Mouse (Mus musculus) lung, postnatal 4 days (tissue): Measurements from ENCODE around the gene Syngr1.

Experiments
- DNase-seq, 2 experiments: peaks; one replicate each; pipeline ENCODE4 v3.0.0; 2021

The Syngr1 gene

DNA sequence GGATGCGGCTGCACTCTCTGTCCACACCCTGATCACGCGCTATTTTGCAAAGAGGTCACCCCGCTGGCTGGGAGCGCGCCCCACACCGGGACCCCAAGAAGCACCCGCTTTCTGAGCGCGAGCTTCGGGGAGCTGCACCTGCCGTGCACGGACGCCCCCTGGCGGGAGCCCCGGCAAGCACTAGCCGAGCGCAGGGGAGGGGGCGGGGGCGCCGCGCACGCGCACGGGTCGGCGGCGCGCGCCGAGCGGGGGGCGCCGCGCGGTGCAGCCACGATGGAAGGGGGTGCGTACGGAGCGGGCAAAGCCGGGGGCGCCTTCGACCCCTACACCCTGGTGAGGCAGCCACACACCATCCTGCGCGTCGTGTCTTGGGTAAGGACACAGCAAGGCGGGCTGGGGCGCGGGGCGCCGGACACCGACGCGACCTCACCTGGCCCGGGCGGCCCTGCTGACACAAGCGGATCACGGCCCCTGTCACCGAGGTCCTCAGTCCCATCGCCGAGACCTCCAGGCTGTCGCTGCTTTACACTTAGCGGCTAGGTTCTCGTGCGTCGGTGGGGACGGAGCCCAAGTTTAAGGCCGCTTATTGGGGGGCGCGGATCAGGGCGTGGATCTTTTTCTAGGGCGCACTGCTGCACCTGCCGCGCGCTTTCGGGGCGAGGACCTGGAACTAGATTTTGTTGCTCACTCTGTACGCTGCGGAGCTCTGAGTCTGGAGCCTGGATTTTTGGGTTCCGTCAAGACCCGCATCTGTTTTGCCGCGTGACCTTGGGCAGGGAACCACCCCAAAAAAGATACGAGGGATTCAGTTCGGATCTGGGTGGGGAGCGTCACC lies at the start of gene Syngr1, which contains the start of gene Rpl3:
Gene Syngr1 (plus strand): TSS at position 214 of the 835 bp plus-strand sequence.
Gene Rpl3 (minus strand): TSS at position 748 of the 835 bp plus-strand sequence.
- DNase-seq = peak; percentile 75 to 80

DNA sequence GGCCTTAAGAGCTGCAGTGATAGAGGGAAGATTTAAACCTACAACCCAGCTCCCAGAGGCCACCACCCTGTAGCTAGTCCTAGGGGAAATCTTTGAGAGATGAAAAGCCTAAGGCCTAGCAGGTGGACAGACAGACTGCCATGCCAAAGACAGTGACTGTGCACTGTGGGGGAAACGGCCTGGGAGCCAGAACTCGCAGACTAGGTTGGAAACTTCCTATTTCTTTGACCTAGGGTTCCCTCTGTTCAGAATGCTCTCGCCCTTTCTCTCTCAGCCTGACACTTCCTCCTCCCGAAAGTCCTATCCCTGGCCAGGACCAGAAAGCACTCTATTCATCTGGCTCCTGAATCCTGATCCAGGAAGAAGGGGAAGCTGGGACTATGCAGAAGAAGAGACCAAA lies 49.0 kb upstream of the Syngr1 start:
- DNase-seq = no peak

DNA sequence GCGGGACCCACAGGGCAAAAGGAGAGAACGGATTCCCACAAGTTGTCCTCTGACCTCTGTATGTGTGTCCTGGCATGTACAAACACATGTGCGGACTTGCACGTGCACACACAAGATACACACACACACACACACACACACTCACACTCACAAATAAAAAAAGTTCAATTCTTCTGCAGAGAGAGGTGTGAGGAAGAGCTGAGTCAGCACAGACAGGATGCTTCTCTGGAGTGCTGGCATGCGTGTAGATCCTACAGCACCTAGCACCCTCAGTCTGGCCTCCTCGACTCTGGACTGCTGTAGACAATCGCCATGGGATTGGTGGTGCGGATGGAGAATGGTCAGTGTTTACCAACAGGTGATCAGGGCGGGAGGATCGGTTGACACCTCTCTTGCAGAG lies 46.9 kb upstream of the Syngr1 start:
- DNase-seq = no peak

DNA sequence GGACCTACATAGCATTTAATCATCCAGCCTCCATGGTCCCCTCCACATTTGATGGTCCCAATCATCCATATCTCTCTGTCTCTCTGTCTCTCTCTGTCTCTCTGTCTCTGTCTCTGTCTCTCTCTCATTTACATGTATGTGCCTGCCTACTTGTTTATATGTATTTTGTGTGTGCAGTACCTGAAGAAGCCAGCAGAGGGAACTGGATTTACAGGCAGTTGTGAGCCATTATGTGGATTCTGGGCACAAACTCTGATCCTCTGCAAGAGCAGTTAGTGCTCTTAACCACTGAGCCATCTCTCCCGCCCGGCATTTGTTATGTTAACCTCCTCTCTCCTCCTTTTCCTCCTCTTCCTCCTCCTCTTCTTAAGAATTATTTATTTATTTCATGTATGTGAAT lies 45.4 kb upstream of the Syngr1 start:
- no peak for DNase-seq

DNA sequence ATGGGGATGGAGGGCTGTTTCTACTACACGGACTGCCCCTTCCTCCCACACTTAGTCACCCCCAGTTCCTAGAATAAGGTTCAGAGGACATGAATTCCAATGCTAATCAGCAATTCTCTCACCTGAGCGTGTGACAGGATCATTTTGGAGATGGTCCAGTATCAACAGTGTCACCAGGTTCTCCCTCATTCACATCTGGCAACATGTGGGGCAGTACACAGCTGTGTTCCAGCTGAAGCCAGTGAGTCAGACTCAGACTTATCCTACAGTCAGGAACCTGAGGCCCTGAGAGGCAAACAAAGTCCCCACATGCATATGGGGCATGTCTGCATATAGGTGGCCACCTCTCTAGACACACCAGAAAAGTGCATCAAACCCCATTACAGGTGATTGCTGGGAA lies 43.9 kb upstream of the Syngr1 start:
- DNase-seq = no peak

DNA sequence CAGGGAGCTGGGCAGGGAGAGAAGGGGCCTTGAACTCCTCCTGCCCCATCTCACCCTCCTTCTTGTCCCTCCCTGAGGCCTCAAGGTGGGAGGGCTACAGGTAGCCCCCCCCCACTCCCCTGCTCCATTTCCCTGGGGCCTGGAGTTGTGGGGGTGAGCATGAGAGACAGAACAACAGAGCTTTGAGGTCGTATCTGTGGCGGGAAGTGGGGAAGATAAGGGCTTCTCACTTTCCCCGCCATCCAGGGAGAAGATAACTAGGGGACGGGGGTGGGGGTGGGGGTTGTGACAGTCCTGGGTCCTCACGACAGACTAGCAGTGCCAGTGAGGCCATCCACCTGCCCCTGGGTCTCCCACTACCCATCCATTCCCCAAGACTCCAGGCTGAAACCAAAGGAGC lies 43.2 kb upstream of the Syngr1 start:
- no peak for DNase-seq

DNA sequence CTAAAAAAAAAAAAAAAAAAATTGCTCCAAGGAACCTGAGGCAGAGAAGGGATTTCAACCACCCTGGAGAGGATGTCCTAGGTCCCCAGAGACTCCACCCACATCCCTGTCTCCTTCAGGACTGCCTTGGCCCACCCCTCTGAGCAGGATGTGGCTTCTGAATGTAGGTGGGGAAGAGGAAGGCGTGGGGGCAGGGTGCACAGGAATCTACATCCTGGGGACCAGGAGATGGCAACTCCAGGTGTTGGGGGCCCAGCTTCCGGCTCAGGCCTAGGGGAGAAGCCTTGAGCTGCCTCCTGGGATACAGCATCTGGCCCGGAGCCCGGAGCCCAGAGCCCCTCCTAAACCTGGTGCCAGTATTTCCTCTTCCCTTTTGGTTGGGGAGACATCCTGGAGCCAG lies 41.0 kb upstream of the Syngr1 start:
- DNase-seq = peak; percentile 53 to 76

DNA sequence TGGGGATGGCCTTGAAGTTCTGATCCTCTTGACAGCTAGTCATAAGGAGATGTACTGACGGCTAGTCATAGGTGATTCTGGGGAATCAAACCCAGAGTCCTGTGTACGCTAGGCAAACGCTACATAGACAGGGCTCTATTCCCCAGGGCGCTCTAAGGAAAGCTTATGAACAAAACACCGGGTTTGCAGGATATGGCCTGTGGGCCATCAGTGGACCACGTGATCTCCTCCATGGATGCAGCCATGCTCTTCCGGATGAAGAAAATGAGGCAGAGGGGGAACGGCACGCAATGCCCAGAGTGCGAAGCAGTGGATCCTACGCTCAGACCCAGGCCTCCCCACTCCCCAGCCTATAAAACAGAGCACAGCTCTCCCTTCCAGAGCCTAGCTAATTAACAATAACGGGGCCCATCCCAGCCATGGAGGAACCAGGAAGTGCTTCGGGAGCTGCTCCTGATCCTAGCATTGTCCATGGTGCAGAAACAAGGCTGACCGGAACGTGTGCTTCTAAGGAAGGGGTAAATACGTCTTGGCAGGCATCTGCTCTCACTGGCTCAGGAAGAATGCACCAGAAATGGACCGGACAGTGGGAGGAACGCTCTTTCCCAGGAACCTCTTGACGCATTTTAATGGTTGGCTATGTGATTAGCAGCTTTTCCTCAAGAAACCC lies 39.9 kb upstream of the Syngr1 start:
- DNase-seq = peak; percentile 47 to 69

DNA sequence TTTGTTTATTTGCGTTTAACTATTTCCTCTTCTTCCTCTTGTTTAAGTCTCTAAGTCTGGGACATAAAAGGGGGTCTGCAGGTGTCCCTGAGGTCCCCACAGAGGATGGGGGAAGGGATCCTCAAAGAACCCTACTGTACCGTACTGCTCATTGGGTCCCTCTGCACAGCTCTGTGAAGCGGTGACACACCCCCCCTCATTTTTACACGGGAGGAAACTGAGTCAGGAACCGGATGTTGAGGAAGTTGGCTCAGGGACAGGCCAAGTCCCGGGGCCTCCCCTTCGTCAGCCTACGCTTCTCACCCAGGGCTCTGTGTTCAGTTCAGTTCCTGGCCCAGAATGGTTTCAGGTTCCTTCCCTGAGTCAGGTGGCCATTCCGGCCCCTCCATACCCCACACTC lies 39.4 kb upstream of the Syngr1 start:
- DNase-seq = no peak

DNA sequence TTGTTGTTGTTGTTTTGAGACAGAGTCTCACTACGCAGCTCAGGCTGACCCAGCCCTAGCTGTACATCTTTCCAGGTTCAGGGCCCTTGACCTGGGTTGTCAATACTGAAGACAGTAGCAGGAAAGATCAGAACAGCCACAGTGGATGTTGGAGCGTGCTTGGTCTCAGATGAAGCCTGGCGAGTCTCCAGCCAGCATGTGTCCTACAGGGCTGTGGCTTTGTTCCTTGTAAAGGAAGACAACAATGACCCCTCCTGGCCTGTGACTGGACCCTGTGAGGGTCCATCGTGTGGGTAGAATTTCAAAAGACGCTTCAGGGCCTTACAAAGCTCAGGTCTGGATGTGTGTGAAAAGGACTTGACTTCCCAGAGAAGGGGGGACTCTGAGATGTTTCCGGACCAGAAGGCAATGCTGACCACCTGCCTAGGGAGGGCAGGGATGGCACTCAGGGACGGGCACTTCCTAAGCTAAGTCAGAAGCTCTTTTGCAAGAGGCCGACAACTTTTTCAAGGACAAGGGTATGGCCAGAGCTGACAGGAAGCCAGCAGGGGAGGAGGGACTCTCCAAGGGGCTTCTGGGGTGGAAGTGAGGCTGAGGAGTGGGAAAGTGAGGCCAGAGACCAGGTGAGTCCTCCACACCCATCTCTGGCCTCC lies 37.6 kb upstream of the Syngr1 start:
- DNase-seq = peak; percentile 57 to 69

DNA sequence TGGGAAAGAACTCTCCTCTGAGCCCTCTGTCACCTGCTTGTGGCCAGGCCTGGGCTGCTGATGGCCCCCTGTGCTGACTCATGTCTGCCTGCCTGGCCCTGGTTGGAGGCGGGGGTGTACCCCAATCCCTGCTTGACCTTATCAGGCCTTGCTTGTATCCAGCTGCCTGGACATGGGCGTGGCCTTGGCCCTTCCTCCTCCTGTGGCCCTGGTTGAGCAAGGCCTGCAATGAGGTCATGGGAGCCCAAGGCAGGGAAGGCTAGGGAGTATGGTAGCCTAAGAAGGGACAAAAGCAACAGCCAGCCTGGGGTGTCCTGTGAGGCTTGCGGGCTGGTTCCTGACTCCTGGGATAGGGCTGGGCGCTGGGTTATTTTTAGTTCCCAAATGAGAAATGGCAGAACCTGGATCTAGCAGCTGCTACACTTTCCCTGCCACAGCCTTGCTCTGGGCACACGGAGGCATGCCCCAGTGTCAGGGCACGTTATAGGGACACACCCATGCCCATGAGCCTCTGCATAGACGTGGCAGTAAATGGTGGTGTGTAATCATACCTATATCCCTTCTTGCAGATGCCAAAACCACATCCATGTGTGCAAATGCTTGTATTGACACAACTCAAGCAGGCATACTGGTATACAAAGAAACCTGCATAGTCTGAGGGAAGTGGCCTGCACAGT lies 37.0 kb upstream of the Syngr1 start:
- DNase-seq = peak; percentile 65 to 74

DNA sequence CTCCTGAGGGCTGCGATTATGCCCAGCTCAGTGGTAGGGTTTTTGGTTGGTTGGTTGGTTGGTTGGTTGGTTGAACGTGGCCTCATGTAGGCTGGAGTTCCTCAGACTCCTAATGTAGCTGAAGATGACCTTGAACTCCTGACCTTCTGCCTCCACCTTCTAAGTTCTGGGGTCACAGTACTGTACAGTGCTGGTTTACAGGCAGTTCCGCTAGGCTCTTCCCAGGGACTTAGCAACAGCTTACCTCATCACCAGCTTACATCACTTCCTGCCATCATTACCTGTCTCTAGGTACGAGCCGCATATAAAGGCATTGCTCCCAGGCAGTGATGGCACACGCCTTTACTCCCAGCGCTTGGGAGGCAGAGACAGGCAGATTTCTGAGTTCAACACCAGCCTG lies 33.0 kb upstream of the Syngr1 start:
- DNase-seq = no peak

DNA sequence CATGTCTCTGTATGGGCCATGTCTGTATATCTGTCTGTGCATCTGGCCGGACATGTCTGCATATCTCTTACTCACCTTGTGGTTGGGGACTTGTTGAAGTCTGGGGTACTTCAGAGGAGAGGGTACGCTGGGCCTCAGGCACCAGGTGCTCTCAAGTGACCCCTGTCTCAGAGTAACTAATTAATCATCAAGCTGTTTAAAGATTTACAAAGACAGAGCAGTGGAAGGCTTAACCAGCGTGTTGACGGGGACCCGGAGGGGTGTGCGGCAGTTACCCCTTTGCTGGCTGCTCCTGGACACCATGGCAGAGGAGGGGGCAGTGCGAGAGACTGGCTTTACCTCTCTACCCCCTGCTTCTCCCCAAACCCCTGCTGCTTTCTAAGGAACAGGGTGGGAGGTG lies 31.5 kb upstream of the Syngr1 start:
- no peak for DNase-seq

DNA sequence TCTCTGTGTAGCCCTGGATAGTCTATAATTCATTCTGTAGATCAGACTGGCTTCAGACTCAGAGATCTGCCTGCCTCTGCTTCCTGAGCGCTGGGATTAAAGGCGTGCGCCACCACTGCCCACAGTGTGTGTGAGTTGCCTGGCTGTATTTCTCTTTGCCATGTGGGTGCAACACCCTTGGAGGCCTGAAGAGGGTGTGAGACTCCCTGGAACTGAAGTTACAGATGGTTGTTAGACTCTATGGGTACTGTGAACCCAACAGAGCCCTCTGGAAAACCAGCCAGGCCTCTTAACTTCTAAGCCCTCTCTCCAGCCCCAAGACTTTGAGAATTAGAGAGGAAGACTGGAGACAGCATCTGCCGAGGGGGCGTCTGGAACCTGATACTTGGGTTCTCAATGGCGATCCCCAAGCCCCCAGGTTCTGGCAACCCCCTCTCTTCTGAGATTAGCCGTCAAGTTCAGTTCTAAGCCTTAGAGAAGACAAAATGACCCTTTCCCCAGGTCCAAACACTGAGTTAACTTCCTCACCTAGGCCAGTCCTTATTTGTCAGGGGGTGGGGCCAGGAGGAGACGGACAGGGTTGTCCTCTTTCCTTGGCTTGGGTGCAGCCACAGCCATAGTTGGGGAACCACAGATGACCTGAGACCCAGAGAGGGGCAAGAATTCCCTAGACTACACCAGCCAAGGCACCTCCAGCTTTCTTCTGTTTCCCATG lies 30.6 kb upstream of the Syngr1 start:
- no peak for DNase-seq

DNA sequence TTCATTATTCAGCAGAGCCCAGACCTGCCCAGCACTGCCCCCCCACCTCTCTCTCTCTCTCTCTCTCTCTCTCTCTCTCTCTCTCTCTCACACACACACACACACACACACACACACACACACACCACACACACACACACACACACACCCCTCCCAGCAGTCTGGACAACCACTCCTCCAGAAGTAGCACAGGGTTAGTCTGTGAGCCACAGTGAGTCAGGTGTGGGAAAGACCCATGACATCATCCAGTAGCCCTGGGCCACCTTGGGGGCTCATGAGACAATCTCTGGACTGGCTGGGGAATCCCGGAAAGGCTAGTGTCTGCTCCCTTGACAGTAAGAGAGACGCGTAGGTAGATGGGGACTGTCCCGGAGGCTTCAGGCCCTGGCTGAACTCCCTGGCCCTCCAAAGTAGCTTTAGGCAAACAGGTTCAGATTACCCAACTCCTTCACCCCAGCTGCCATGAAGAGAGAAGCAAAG lies 30.0 kb upstream of the Syngr1 start:
- no peak for DNase-seq

DNA sequence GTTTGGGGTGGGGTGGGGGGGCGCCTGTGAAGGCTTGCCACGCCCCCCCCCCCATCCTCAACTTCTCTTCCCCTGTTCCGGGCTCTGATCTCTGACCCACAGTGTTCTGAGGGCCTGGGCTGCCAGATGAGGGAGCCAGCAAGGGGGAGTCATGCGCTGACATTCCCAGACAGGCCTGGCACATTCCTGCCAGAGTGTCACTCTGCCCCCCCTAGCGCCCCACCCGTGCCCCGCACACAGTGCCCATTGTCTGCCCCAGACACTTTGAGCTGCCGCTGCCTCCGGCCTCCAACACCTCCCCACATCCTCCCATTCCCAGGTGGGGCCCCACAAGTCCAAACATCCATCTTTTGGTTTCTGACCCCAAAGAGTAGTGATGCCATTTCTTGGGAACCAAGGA lies 28.8 kb upstream of the Syngr1 start:
- DNase-seq = no peak

DNA sequence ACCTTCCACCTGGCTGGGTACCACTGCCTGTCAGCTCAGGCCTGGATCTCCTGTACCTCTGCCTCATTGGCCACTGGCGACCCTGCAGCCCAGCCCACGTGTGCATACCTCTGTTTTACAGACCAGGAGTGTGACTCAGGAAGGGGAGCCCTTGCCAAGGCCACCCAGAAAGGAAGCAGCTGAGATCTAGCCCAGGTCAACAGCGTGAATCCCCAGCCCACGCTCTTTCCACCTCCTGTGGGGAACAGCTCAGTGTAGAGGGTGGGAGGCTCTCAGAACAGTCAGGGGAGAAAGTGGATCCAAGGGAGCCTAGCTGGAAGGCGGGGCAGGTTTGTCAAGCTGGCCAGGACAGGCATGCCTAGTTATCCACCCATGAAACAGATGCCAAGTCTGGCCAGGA lies 28.3 kb upstream of the Syngr1 start:
- DNase-seq = no peak

DNA sequence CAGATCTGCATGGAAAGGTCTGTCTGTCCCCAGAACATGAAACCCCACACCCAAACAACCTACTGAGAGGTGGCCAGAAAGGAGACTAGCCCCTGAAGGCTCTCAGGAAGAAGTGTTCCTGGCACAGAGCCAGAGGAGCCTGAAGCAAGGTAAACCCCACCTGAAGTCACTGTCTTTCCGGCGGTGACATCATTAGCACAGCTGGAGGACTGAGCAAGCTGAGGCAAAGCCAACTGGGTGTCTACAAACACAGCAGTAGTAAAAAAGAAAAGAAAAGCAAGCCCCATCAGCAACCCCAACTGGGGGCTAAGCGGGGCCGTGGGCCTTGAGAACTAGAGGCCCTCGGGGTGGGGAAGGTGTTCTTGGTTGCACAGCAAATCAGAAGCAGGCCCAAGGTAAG lies 26.2 kb upstream of the Syngr1 start:
- DNase-seq = no peak

DNA sequence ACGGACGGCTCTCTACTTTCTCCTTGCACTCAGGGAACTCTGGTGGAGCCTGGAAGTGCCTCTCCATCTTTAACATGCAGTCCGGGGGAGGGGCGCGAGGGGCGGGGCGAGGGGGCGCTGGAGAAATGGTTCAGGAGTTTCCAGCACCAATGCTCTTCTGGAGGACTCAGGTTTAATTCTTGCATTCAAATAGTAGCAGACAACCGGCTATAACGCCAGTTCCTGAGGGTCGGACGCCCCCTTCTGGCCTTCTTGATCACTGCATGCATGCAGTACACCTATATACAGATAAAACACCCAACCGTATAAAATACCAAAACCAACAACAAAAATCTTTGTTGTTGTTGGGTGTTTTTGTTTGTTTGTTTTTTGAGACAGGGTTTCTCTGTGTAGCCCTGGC lies 25.7 kb upstream of the Syngr1 start:
- peak in 1 of 2 experiments; percentile 60 for DNase-seq

DNA sequence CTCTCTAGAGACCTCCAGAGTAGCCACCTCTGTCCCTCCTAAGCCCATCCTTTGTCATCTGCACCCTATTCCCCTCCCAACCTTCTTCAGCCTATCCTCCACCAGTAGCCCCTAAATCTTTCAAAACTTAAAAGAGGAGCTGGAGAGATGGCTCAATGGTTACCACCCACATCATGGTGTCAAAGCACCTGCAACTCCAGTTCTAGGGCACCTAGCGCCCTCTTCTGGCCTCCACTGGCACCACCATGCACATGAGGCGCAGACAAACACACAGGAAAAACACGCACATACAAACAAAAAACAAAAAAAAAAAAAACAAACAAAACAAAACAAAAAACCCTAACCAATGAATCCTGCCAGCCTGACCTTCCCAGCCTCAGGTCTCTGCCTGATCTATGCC lies 24.6 kb upstream of the Syngr1 start:
- DNase-seq = no peak

DNA sequence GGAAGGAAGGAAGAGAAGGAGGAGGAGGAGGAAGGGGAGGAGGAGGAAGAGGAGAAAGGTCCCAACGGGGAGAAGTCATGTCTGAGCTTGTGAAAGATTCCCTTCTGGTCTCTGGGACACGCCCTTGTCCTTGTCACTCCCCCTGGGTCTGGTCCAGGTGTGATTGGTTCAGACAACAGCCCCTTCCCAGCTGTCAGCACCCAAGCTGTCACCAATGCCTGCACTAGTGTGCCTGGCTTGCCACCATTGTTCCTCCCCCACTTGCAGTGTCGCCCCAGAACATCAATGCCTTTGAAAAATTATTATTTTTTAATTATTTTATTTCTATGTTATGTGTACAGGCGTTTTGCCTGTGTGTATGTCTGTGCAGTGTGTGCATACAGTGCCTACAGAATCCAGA lies 22.0 kb upstream of the Syngr1 start:
- no peak for DNase-seq

DNA sequence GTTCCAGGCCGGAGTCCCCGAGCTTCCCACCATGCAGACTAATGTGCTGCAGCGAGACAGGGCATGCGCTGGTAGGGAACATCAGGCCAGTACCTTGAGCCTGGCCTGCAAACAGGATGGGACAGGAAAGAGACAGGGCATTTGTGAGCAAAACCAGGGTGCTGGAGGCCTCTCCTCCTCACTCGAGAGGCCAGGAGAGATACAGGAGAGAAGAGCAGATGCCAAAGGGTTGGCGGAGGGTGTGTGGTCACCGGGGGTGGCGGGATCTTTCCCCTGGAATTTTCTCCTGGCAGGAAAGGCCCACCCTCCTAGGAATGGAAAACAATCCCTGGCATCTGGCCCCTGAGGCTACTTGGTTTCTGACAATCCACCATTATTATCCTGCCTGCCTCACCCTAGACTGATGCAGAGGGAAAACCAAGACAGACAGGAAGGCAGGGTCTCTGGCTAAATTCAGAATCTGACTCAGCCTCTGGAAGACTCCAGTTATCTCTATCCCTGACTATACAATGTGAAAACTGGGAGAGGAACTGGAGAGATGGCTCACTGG lies 21.0 kb upstream of the Syngr1 start:
- peak; percentile 33 to 39 for DNase-seq
